Mouse (Mus musculus) spleen, postnatal 14 days (tissue): ENCODE measurements at regions not wholly inside any gene's neighbourhood (a gene's known extent, or its start where the extent isn't known, plus 50 kb on each side); places are given as distances from the start of the nearest gene placed in this dataset.
"Not testable (repeated sequence)": the region's sequence is repeated elsewhere in the genome, so short reads cannot be mapped to it uniquely, and the experiment has no call there.

ENCODE experiments used
- DNase-seq, 2 experiments: peaks; one replicate each; pipeline ENCODE4 v3.0.0; 2021 to 2022; ENCODE audit warnings: low spot score in 2 of 2

- DNase-seq, result no peak
Measured at GRCm38 (mm10) chr12:29049105-29049511, 297.5 kb downstream of the Eipr1 start.

GRCm38 (mm10) chr12:29049801-29050200 is 298.2 kb downstream of the Eipr1 start:
- no peak for DNase-seq

- no peak for DNase-seq
Measured at GRCm38 (mm10) chr12:29050516-29051251, 299.1 kb downstream of the Eipr1 start.

- DNase-seq, result no peak
Measured at GRCm38 (mm10) chr12:29054367-29054766, 302.8 kb downstream of the Eipr1 start.

GRCm38 (mm10) chr12:29062025-29062637 is 310.5 kb downstream of the Eipr1 start:
- no peak for DNase-seq

- DNase-seq, result no peak
Measured at GRCm38 (mm10) chr12:29062801-29063200, 311.2 kb downstream of the Eipr1 start.

- no peak for DNase-seq
Measured at GRCm38 (mm10) chr12:29068180-29068579, 316.6 kb downstream of the Eipr1 start.

GRCm38 (mm10) chr12:29075096-29075852 is 323.7 kb downstream of the Eipr1 start:
- no peak for DNase-seq

- DNase-seq, result no peak
Measured at GRCm38 (mm10) chr12:29076606-29077005, 325.0 kb downstream of the Eipr1 start.

GRCm38 (mm10) chr12:29079011-29079410 is 327.4 kb downstream of the Eipr1 start:
- DNase-seq, result no peak

GRCm38 (mm10) chr12:29083426-29084221 is 332.0 kb downstream of the Eipr1 start:
- no peak for DNase-seq

GRCm38 (mm10) chr12:29087245-29087644 is 335.6 kb downstream of the Eipr1 start:
- DNase-seq, result not testable (repeated sequence)

GRCm38 (mm10) chr12:29089634-29090033 is 338.0 kb downstream of the Eipr1 start:
- no peak for DNase-seq

GRCm38 (mm10) chr12:29090451-29090850 is 338.8 kb downstream of the Eipr1 start:
- no peak for DNase-seq

- DNase-seq, result no peak
Measured at GRCm38 (mm10) chr12:29095406-29096032, 343.9 kb downstream of the Eipr1 start.

- DNase-seq, result no peak
Measured at GRCm38 (mm10) chr12:29096033-29096913, 344.7 kb downstream of the Eipr1 start.

GRCm38 (mm10) chr12:29100042-29100570 is 348.5 kb downstream of the Eipr1 start:
- no peak for DNase-seq

- DNase-seq, result no peak
Measured at GRCm38 (mm10) chr12:29106893-29107719, 355.5 kb downstream of the Eipr1 start.

GRCm38 (mm10) chr12:29107720-29108051 is 356.1 kb downstream of the Eipr1 start:
- no peak for DNase-seq
